Comparison of ENCODE assay signal across 8 mouse cellular contexts in the genomic region with DNA sequence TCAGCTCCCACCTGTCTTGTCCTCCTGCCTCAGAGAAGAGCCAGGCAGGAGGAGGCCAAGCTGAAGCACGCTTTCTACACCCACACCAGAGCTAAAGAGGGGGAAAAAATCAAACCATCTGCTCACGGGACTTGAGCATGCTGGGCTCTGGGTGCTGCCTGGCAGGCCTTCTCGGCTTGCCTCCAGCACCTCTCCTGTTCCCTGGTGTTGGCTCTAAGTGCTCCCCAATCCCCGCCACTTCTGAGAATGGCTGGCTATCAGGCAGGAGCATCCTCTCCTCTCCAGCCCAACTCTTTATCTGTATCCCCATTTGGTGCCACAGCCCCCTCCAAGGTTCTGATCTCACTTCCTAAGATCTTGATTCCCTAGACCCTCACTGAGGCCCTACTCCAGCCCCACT. TPM values are rescaled to one million over a fixed set of nuclear protein-coding genes. Genes with fewer than 3 reads are reported as not detected.
DNase-seq lines count a peak whose midpoint lies in the region; ATAC-seq lines count a peak whose summit lies in the region.
"Had no signal": no experiment of that assay in that cellular context is flagged by ENCODE, and none has a peak within 500 bp of the region (broad histone marks: within the 10 kb centered on the region; RNA-seq: fewer than 3 reads in every experiment).

No protein-coding gene starts in this region.

- no peak overlapping the region for H3K4me2 ChIP-seq in midbrain, embryonic 16.5 days (ENCODE audit: low read length)

- peak; percentile 86 for DNase-seq in right cerebral cortex, adult 18-20 months
- no peak for DNase-seq in right cerebral cortex, postnatal 4 days
- DNase-seq in frontal cortex, adult 2 months (ENCODE audit: extremely low spot score in 1 of 2, low spot score in 1 of 2), result peak; percentile 76 to 85
- DNase-seq in left cerebral cortex, postnatal 25 days (ENCODE audit: low spot score in 2 of 2), result peak; percentile 69 to 94
- DNase-seq in T-cell, adult 2 months (ENCODE audit: low spot score), result no peak
- no peak for DNase-seq in adipocyte (ENCODE audit: low spot score)
- DNase-seq: lung, adult 2 months had no signal

- H3K4me3 ChIP-seq in midbrain, embryonic 16.5 days (ENCODE audit: low read depth, low read length), result no peak overlapping the region

- H3K27me3 ChIP-seq in midbrain, embryonic 16.5 days (ENCODE audit: control insufficient read depth, insufficient read depth, low read depth, low read length), result no peaks in the 10 kb centered on the region

- H3K4me1 ChIP-seq in midbrain, embryonic 16.5 days (ENCODE audit: control insufficient read depth, insufficient read depth, low read length), result peaks cover 16% of the 10 kb centered on the region

- no peaks in the 10 kb centered on the region for H3K36me3 ChIP-seq in midbrain, embryonic 16.5 days (ENCODE audit: control insufficient read depth, insufficient read depth, low read length)

- no peaks in the 10 kb centered on the region for H3K9me3 ChIP-seq in midbrain, embryonic 16.5 days (replicated peaks; ENCODE audit: control insufficient read depth, low read length, poor library complexity, severe bottlenecking)

- H3K9ac ChIP-seq in midbrain, embryonic 16.5 days (ENCODE audit: low read depth, low read length), result no peak overlapping the region

- ATAC-seq in midbrain, embryonic 16.5 days, result no peak

- H3K27ac ChIP-seq in midbrain, embryonic 16.5 days (ENCODE audit: low read length), result no peak overlapping the region

- WGBS in midbrain, embryonic 16.5 days, result 88% methylated on average over 4 of the region's 4 CpGs

- intact Hi-C loops in left cerebral cortex, postnatal 25 days (cut with DNase I), result no loop called here

RNA-seq across cellular contexts. Expression of a gene that starts 6.1 kb away (rescaled TPM):
- polyA plus RNA-seq in frontal cortex, adult 2 months (2012; rRNA removed), result 48.3 and 56.9 TPM in 2 replicates
- 10 to 100 TPM; 63.7 to 68.9 TPM for total RNA-seq in left cerebral cortex, postnatal 25 days (2021)
- 30.6 and 30.8 TPM in 2 replicates for polyA plus RNA-seq in midbrain, embryonic 16.5 days (2015; fragmentation: Nextera tagmentation; extraction: Ambion mirVana)

RNA-seq across cellular contexts. Expression of a gene that starts 10.1 kb away (rescaled TPM):
- polyA plus RNA-seq in frontal cortex, adult 2 months (2012; rRNA removed), result 7.4 and 9.1 TPM in 2 replicates
- 10 to 100 TPM in 1 of 2 experiments, 1 to 10 TPM in 1; 9.8 to 10.8 TPM for total RNA-seq in left cerebral cortex, postnatal 25 days (2021)
- 3.9 and 4.4 TPM in 2 replicates for polyA plus RNA-seq in midbrain, embryonic 16.5 days (2015; fragmentation: Nextera tagmentation; extraction: Ambion mirVana)

RNA-seq across cellular contexts. Expression of a gene that starts 21.4 kb away (rescaled TPM):
- 18.6 and 19.1 TPM in 2 replicates for polyA plus RNA-seq in frontal cortex, adult 2 months (2012; rRNA removed)
- 1 to 10 TPM; 9.2 to 10.0 TPM for total RNA-seq in left cerebral cortex, postnatal 25 days (2021)
- 9.2 and 9.5 TPM in 2 replicates for polyA plus RNA-seq in midbrain, embryonic 16.5 days (2015; fragmentation: Nextera tagmentation; extraction: Ambion mirVana)

RNA-seq across cellular contexts. Expression of a gene that starts 29.8 kb away (rescaled TPM):
- 2,732 and 2,987 TPM in 2 replicates for polyA plus RNA-seq in frontal cortex, adult 2 months (2012; rRNA removed)
- 1,000 to 10,000 TPM; 1,342 to 1,424 TPM for total RNA-seq in left cerebral cortex, postnatal 25 days (2021)
- polyA plus RNA-seq in midbrain, embryonic 16.5 days (2015; fragmentation: Nextera tagmentation; extraction: Ambion mirVana), result 1,371 and 1,629 TPM in 2 replicates

RNA-seq across cellular contexts. Expression of a gene that starts 35.7 kb away (rescaled TPM):
- polyA plus RNA-seq in frontal cortex, adult 2 months (2012; rRNA removed), result 38.9 and 39.1 TPM in 2 replicates
- total RNA-seq in left cerebral cortex, postnatal 25 days (2021), result 10 to 100 TPM; 25.9 to 28.3 TPM
- 31.1 and 31.6 TPM in 2 replicates for polyA plus RNA-seq in midbrain, embryonic 16.5 days (2015; fragmentation: Nextera tagmentation; extraction: Ambion mirVana)

Comparison
In these comparisons a context has a peak if more than half of its experiments do, and no peak if none do; other contexts are left out.
1. DNase-seq: peak in right cerebral cortex, adult 18-20 months (single experiment), frontal cortex, adult 2 months (2 of 2) and left cerebral cortex, postnatal 25 days (2 of 2); none in right cerebral cortex, postnatal 4 days (single experiment), T-cell, adult 2 months (single experiment) and adipocyte (single experiment).